Mouse (Mus musculus): ENCODE results near the gene Stpg3. TPM values are rescaled to one million over a fixed set of nuclear protein-coding genes. Genes with fewer than 3 reads are reported as not detected.

Stpg3 gene
- polyA plus RNA-seq, 1 experiment = not detected

GRCm38 (mm10) chr2:25203631-25204214, 10.7 kb downstream of the Stpg3 start:
- DNase-seq (ENCODE audit: low read depth) = no peak
- no peak for TF ChIP-seq POLR2A (IDR thresholded peaks at IDR 0.05; ENCODE audit: borderline replicate concordance, extremely low read depth, insufficient read depth, insufficient read length, poor library complexity, severe bottlenecking)
- peak; percentile 38; the same call in 1 of the 2 replicates for TF ChIP-seq CTCF (IDR thresholded peaks at IDR 0.05; ENCODE audit: borderline replicate concordance, extremely low read depth, insufficient read depth, insufficient read length)

GRCm38 (mm10) chr2:25200631-25201030, 13.8 kb downstream of the Stpg3 start:
- DNase-seq (ENCODE audit: low read depth) = no peak
- TF ChIP-seq CTCF (IDR thresholded peaks at IDR 0.05; ENCODE audit: borderline replicate concordance, extremely low read depth, insufficient read depth, insufficient read length) = no peak
- no peak for TF ChIP-seq POLR2A (IDR thresholded peaks at IDR 0.05; ENCODE audit: borderline replicate concordance, extremely low read depth, insufficient read depth, insufficient read length, poor library complexity, severe bottlenecking)

DNA sequence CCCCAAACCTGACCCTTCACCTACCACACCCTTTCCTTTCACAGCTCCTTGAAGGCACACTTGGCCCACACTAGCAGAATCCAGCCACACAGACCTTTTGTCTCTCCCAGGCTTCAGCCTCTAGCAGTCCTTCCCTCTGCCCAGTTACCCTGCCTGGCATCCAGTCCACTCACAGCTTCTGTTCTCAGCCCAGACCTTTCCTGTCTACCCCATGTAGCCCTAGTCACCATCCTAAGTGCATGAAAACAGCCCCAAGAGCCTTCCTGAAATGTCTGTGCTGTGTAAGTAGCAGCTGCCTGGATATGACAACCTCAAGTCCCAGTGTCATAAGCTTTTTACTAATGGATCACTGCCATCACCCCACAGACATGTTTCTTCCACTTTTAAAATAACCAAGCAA, 16.5 kb downstream of the Stpg3 start:
- TF ChIP-seq POLR2A (IDR thresholded peaks at IDR 0.05; ENCODE audit: borderline replicate concordance, extremely low read depth, insufficient read depth, insufficient read length, poor library complexity, severe bottlenecking) (no peak), CTCF (IDR thresholded peaks at IDR 0.05; ENCODE audit: borderline replicate concordance, extremely low read depth, insufficient read depth, insufficient read length) (no peak)
- DNase-seq (ENCODE audit: low read depth) = no peak

DNA sequence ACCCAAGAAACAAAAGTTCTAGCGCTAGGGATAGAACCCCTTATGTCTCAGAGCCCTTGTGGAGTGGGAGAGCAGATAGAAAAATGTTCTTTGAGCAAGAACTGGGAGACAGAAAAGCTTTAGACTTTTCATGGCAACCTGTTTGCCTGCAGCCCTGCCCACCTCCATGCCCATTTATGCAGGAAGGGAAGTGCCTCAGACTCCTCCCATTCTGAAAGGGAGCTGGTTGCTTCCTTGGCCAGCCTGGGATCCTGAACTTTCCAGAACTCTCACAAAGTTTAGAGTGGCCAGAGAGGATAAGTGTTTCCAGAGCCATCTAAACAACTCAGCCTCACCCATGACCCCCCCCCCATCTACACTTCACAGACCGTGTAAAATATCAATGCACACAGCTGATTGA, 17.2 kb downstream of the Stpg3 start:
- no peak for TF ChIP-seq CTCF (IDR thresholded peaks at IDR 0.05; ENCODE audit: borderline replicate concordance, extremely low read depth, insufficient read depth, insufficient read length)
- TF ChIP-seq POLR2A (IDR thresholded peaks at IDR 0.05; ENCODE audit: borderline replicate concordance, extremely low read depth, insufficient read depth, insufficient read length, poor library complexity, severe bottlenecking) = no peak
- no peak for DNase-seq (ENCODE audit: low read depth)

DNA sequence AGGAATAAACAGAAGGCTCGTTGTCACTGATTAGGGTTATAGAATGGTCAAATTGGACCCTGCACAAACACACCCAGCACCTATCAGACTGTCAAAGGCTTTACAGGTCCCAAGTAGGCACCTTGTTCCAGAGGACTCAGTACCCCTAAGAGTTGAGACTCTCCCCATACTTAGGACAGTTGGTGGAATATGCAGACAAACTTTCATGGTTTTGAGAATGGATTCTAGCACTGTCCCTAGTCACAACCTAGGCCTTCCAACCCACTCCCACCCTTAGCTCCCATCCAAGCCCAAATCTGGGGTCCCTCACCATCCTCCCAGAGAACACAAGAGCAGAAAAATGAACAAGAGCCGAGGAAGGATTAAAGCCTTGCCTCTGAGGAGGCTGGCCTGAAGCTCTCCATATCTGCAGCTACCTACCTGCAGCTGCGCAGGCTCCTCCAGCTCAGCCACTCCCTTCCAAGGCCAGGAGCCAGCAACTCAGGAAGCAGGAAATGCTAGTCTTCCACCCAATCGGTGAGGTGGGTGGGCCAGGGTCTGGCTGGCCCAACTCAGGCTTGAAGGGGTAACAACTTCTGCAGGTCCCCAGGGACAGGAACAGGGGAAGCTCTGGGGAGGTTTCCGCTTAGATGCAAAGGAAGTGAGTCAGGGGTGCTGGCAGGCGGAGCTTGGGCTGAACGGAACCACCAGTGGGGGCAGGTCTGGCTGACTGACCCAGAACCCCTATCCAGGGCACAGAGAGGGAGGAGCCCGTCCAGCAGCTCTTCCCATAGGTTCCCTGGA, 18.1 kb downstream of the Stpg3 start, which contains the start of gene Tor4a:
Gene Tor4a (minus strand): TSS at position 715 of the 783 bp plus-strand sequence.
- DNase-seq (ENCODE audit: low read depth) = peak; percentile 13
- TF ChIP-seq POLR2A (IDR thresholded peaks at IDR 0.05; ENCODE audit: borderline replicate concordance, extremely low read depth, insufficient read depth, insufficient read length, poor library complexity, severe bottlenecking) (no peak), CTCF (IDR thresholded peaks at IDR 0.05; ENCODE audit: borderline replicate concordance, extremely low read depth, insufficient read depth, insufficient read length) (no peak)

GRCm38 (mm10) chr2:25195211-25196156, 19.0 kb downstream of the Stpg3 start:
- DNase-seq (ENCODE audit: low read depth) = no peak
- TF ChIP-seq POLR2A (IDR thresholded peaks at IDR 0.05; ENCODE audit: borderline replicate concordance, extremely low read depth, insufficient read depth, insufficient read length, poor library complexity, severe bottlenecking) (no peak), CTCF (IDR thresholded peaks at IDR 0.05; ENCODE audit: borderline replicate concordance, extremely low read depth, insufficient read depth, insufficient read length) (no peak)

DNA sequence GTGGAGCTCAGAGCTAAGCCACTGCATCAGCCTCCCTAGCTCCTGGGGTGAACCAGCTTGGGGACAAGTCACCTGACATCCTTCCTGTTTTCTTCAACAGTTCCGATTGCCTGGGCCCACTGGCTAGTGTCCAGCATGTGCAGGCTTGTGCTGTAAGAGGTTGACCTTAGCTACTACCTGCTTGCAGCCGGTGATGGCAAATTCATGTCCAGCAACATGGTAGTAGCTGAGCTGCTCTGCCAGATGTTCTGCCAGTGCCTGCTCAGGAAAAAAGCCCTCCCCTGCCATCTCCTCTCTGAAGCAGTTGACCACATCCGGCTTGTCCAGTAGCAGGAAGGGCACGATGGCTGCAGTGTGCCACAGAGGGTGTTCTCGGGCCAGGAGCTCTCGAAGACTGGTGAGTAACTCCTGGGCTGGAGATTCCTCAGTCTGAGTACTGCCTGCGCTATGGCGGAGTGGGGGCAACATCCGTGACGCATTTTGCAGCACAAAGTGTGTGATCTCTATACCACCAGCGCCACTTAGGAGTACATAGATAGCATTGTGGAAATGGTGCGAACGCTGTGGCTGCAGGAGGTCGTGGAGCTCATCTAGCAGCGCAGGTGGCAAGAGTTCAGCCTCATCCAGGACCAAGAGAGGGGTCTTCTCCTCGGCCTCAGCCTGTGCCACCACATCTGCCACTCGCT, 19.8 kb downstream of the Stpg3 start:
- DNase-seq (ENCODE audit: low read depth) = no peak
- TF ChIP-seq CTCF (IDR thresholded peaks at IDR 0.05; ENCODE audit: borderline replicate concordance, extremely low read depth, insufficient read depth, insufficient read length) (no peak), POLR2A (IDR thresholded peaks at IDR 0.05; ENCODE audit: borderline replicate concordance, extremely low read depth, insufficient read depth, insufficient read length, poor library complexity, severe bottlenecking) (no peak)

DNA sequence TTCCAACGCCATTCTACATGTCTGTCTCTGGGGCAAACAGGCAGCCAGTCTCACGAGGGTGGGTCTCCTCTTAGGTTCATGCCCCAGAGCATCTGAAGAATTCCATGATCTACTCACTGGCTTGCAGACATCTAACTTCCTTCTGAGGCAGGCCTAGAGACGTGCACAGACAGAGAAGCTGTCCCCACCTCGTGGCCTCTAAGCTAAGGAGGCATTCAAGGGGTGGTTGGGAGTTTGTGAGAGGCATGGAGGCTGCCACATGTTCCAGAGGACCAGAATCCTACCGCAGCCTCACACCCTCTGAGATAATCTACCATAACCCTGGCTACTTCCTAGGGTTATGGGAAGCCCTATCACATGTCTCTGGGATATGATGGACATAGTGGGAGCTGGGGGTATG, 20.4 kb downstream of the Stpg3 start:
- no peak for DNase-seq (ENCODE audit: low read depth)
- no peak for TF ChIP-seq CTCF (IDR thresholded peaks at IDR 0.05; ENCODE audit: borderline replicate concordance, extremely low read depth, insufficient read depth, insufficient read length)
- no peak for TF ChIP-seq POLR2A (IDR thresholded peaks at IDR 0.05; ENCODE audit: borderline replicate concordance, extremely low read depth, insufficient read depth, insufficient read length, poor library complexity, severe bottlenecking)

DNA sequence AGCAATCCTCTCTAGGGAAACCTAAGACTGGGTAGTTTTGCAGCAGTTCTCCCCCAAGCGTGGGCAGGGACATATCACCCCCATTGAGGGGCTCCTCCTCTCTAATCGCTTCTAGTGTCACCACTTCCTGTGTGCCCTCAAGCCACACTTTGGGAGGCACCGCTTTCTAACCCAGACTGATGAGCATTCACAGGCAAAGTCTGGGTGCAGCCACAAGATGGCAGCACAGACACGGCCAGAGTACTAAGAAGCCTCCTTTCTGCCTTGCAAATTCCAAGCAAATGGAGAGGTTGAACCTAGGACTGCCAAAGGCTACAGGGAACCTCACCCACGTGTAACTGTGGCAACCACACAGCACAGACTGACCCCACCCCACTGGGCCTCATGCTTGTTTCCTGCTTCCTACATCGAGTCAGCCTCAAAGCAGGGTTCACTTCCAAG, 21.1 kb downstream of the Stpg3 start:
- peak; percentile 90 for DNase-seq (ENCODE audit: low read depth)
- TF ChIP-seq POLR2A (IDR thresholded peaks at IDR 0.05; ENCODE audit: borderline replicate concordance, extremely low read depth, insufficient read depth, insufficient read length, poor library complexity, severe bottlenecking) = no peak
- TF ChIP-seq CTCF (IDR thresholded peaks at IDR 0.05; ENCODE audit: borderline replicate concordance, extremely low read depth, insufficient read depth, insufficient read length) = peak; percentile 94

DNA sequence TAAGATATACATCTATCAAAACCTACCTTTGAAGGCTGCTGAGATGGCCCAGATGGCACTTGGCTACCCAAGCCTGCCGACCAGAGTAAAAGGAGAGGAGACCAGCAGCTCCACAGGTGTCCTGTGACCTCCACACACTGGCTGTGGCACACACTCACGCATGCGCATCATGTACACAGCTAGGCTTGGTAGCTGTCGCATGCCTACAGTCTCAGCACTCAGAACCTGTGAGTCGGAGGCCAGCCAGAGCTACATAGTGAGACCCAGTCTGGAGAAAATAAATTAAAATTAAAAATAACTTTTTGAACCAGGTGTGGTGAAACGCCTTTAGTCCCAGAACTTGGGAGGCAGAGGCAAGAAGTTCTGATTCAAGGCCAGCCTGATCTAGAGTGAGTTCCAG, 26.6 kb downstream of the Stpg3 start:
- DNase-seq (ENCODE audit: low read depth) = no peak
- no peak for TF ChIP-seq CTCF (IDR thresholded peaks at IDR 0.05; ENCODE audit: borderline replicate concordance, extremely low read depth, insufficient read depth, insufficient read length)
- TF ChIP-seq POLR2A (IDR thresholded peaks at IDR 0.05; ENCODE audit: borderline replicate concordance, extremely low read depth, insufficient read depth, insufficient read length, poor library complexity, severe bottlenecking) = no peak
